Mouse (Mus musculus): ENCODE measurements around the gene Tuba3b.
A peak's percentile ranks its signal among the peaks of the same experiment; 100 is the strongest.

The Tuba3b gene

GRCm38 (mm10) chr6:145615666-145616210 lies at the start of gene Tuba3b:
Gene Tuba3b, plus strand, starts transcription at chr6:145615757.
- DNase-seq (ENCODE audit: low spot score in 2 of 2) = no peak

- no peak for DNase-seq (ENCODE audit: low spot score in 2 of 2)
Measured at GRCm38 (mm10) chr6:145567296-145567695, 48.3 kb upstream of the Tuba3b start.

- DNase-seq (ENCODE audit: low spot score in 2 of 2) = no peak
Measured at GRCm38 (mm10) chr6:145567832-145568231, 47.7 kb upstream of the Tuba3b start.

- DNase-seq (ENCODE audit: low spot score in 2 of 2) = no peak
Measured at GRCm38 (mm10) chr6:145568701-145569100, 46.9 kb upstream of the Tuba3b start.

GRCm38 (mm10) chr6:145573250-145574013 lies 42.1 kb upstream of the Tuba3b start:
- DNase-seq (ENCODE audit: low spot score in 2 of 2) = no peak

DNA sequence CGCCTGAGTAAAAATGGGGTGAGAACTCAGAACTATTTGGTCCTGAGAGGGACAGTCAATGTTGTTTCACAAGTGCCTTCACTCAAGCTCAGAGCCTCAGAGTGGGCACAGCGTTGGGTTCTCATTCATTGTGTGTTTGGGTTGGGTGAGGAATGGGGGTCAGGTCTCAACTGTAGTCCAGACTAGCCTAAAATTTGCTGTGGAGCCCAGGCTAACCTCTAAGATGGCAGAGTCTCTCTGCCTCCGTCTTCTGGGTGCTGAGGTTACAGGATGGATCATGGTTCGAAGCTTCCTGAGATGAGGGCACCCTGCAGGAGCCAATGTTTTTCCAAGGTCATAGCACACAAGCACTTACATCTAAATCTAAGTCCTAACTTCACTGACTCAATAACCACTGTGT lies 38.8 kb upstream of the Tuba3b start:
- no peak for DNase-seq (ENCODE audit: low spot score in 2 of 2)

GRCm38 (mm10) chr6:145578457-145579185 lies 36.9 kb upstream of the Tuba3b start:
- no peak for DNase-seq (ENCODE audit: low spot score in 2 of 2)

- DNase-seq (ENCODE audit: low spot score in 2 of 2) = no peak
Measured at GRCm38 (mm10) chr6:145579761-145580160, 35.8 kb upstream of the Tuba3b start.

DNA sequence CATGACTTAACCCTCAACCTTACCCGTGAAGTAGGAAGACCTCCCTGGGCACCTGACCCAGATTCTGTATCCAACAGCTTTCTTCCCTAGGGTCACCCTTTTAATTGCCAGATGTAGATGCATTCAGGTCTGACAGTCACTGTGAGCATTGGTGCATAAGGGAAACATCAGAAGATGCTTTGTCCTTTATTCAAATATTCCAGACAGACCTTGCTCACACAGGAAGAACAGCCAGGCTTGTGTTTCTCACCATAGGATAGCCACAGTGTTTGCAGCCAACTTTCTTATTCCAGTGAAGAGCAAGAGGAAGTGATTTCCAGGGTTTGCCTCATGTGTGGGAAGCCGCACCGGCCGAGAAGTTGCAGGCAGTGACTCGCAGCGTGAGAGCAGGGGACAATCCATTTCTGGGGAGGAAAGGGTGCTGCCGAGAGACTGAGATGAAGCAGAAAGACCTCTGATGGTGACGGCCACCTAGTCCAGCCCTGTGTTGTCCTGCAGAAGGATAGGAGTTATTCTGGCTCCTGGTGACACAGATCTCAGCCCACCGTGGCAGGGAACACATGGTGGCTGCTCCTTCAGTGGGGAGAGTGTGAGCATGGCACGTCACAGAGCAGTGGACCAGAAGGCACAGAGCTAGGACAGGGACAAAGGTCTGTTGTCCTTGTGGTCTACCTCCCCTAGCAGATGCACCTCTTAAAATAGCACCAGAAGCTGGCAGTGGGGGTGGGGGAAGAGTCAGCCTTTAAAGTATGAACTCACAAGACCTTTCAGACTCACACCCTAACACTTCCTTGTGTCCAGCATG lies 34.0 kb upstream of the Tuba3b start:
- no peak for DNase-seq (ENCODE audit: low spot score in 2 of 2)

- no peak for DNase-seq (ENCODE audit: low spot score in 2 of 2)
Measured at GRCm38 (mm10) chr6:145585052-145585973, 30.2 kb upstream of the Tuba3b start.

- DNase-seq (ENCODE audit: low spot score in 2 of 2) = no peak
Measured at GRCm38 (mm10) chr6:145590501-145591293, 24.9 kb upstream of the Tuba3b start.

GRCm38 (mm10) chr6:145591578-145591977 lies 24.0 kb upstream of the Tuba3b start:
- no peak for DNase-seq (ENCODE audit: low spot score in 2 of 2)

DNA sequence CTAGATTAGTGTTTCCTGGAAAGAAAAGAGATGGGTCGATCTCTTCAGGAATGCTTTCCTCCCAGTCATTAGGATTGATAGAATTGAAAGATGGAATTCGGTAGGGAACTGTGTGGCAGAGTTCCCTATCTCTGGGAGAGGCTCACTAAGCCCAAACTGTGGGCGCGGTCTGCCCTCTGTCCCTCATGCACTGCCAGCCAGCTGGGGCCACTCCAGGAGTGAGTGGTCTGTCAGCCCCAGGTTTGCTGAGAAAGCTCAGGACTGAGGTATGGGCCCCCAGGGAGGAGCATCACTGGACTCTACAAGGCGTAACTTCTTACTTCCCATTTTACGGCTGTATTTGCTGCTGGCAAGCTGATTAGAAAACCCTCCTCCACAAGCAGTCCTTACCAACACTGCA lies 23.5 kb upstream of the Tuba3b start:
- no peak for DNase-seq (ENCODE audit: low spot score in 2 of 2)

DNA sequence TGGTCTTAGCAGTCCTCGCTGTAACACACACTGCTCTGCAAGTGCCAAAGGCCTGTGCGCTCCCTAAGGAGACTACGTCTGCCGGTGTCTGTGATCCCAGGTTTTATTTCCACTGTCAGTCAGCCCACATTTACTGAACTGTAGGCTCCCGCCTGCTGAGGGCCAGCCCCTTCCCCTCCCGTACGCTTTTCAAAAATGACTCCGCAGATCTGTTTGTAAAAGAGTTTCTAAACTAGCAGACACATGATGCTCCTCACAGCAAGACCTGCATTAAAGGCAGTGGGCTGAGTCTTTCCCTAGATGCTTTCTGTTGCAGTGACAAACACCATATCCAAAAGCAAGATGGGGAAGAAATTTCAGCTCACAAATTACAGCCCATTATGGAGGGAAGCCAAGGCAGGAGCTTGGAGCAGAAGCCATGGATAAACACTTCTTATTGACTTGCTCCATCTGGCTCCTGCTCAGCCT lies 23.0 kb upstream of the Tuba3b start:
- DNase-seq (ENCODE audit: low spot score in 2 of 2) = no peak

- no peak for DNase-seq (ENCODE audit: low spot score in 2 of 2)
Measured at GRCm38 (mm10) chr6:145593991-145594390, 21.6 kb upstream of the Tuba3b start.

- peak; percentile 47 to 48 for DNase-seq (ENCODE audit: low spot score in 2 of 2)
Measured at GRCm38 (mm10) chr6:145595905-145596304, 19.7 kb upstream of the Tuba3b start.

DNA sequence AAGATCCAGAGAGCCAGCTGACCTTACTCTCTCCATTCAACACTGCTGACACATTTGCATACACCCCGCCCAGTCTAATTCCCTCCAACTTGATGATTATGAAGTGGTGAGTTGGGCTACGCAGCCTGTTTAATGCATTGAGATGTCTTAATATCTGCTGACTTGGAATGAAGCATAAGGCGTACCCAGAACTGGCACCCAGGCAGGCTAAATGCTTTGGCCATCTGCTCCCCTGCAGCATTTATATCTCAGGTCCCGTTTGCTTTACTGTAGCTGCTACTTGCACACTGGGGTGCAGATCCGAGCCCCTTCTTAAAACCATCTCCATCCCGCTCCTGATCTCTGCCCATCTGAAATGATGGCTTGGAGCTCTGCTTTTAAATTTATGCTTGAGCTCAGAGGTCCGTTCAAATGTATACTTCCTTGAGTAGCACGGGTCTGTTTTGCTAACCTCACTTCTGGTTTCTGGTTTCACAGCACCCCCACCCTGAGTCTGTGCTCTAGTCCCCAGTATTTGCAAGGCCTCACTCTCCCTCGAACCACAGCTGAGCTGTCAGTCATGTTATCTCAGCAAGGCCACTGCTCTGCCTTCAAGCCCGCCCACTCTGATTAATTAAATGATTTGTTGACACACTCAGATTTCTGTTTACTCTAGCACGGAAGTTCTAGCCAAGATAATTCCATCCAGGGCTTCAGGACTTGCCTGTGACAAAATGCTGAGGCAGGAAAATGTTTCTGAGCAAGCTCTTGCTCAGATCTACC lies 16.6 kb upstream of the Tuba3b start:
- DNase-seq (ENCODE audit: low spot score in 2 of 2) = peak in 1 of 2 experiments; percentile 17

GRCm38 (mm10) chr6:145604126-145604525 lies 11.4 kb upstream of the Tuba3b start:
- no peak for DNase-seq (ENCODE audit: low spot score in 2 of 2)

DNA sequence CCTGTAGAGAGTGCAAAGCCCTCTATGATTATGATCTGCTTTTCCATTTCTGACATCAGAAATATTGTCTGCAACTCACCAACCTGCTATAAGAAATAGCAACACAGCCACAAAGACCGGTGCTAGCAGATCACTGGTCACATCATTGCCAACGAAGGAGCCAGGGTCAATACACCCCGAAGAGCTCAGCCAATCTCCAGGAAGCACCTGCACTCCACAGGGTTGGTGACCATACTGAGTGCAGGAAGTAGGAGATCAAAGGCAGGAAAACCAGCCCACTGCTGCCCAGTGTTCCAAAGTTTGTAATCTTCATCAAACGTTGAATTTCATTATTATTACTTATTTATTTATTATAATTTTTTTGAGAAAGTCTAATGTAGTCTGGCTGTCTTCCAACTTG lies 10.9 kb upstream of the Tuba3b start:
- no peak for DNase-seq (ENCODE audit: low spot score in 2 of 2)
